Mouse (Mus musculus): ENCODE measurements around the gene Rlbp1. TPM values are rescaled to one million over a fixed set of nuclear protein-coding genes. Genes with fewer than 3 reads are reported as not detected.

Gene Rlbp1
- polyA plus RNA-seq, 1 experiment from 2014 or later = 0.38 TPM

GRCm38 (mm10) chr7:79358350-79359182 is 28.3 kb downstream of the Rlbp1 start:
- H3K4me1 ChIP-seq (replicated peaks; ENCODE audit: insufficient read depth, low read length) = no peaks in the 10 kb centered on the region
- 42% methylated on average over 15 of the region's 15 CpGs for WGBS
- no peak overlapping the region for H3K27ac ChIP-seq
- H3K9ac ChIP-seq (ENCODE audit: low read depth, low read length) = no peak overlapping the region
- DNase-seq (ENCODE audit: low spot score) (peak; percentile 14), ATAC-seq (replicated peaks; ENCODE audit: low FRiP score, low read depth) (no peak)
- no peak overlapping the region for H3K4me3 ChIP-seq (replicated peaks; ENCODE audit: low read depth, low read length)
- H3K27me3 ChIP-seq (ENCODE audit: insufficient read depth, low read length) = no peaks in the 10 kb centered on the region
- no peak for TF ChIP-seq CTCF (IDR thresholded peaks at IDR 0.05; ENCODE audit: low read depth)
- no peak overlapping the region for H3K4me2 ChIP-seq (ENCODE audit: low read length)
- H3K36me3 ChIP-seq (ENCODE audit: insufficient read depth, low read length) = peaks cover 35% of the 10 kb centered on the region; the same call in 1 of the 2 replicates
- H3K9me3 ChIP-seq (replicated peaks; ENCODE audit: low read length) = no peaks in the 10 kb centered on the region

- Histone ChIP-seq H3K27me3 (ENCODE audit: insufficient read depth, low read length) (no peaks in the 10 kb centered on the region), H3K4me1 (replicated peaks; ENCODE audit: insufficient read depth, low read length) (no peaks in the 10 kb centered on the region), H3K9ac (ENCODE audit: low read depth, low read length) (no peak overlapping the region), H3K4me3 (replicated peaks; ENCODE audit: low read depth, low read length) (no peak overlapping the region), H3K27ac (no peak overlapping the region), H3K36me3 (ENCODE audit: insufficient read depth, low read length) (peaks cover 32% of the 10 kb centered on the region), H3K4me2 (ENCODE audit: low read length) (no peak overlapping the region), H3K9me3 (replicated peaks; ENCODE audit: low read length) (no peaks in the 10 kb centered on the region)
- TF ChIP-seq CTCF (IDR thresholded peaks at IDR 0.05; ENCODE audit: low read depth) = peak; percentile 98
- 39% methylated on average over 12 of the region's 12 CpGs for WGBS
- no peak for ATAC-seq (replicated peaks; ENCODE audit: low FRiP score, low read depth)
- peak; percentile 91 for DNase-seq (ENCODE audit: low spot score)
Measured at GRCm38 (mm10) chr7:79349738-79350386, 37.0 kb downstream of the Rlbp1 start.

- 82% methylated on average over 8 of the region's 8 CpGs for WGBS
- Histone ChIP-seq H3K4me1 (replicated peaks; ENCODE audit: insufficient read depth, low read length) (no peaks in the 10 kb centered on the region), H3K27ac (no peak overlapping the region), H3K27me3 (ENCODE audit: insufficient read depth, low read length) (no peaks in the 10 kb centered on the region), H3K4me3 (replicated peaks; ENCODE audit: low read depth, low read length) (no peak overlapping the region), H3K9me3 (replicated peaks; ENCODE audit: low read length) (no peaks in the 10 kb centered on the region), H3K36me3 (ENCODE audit: insufficient read depth, low read length) (peaks cover 25% of the 10 kb centered on the region), H3K4me2 (ENCODE audit: low read length) (no peak overlapping the region), H3K9ac (ENCODE audit: low read depth, low read length) (no peak overlapping the region)
- no peak for TF ChIP-seq CTCF (IDR thresholded peaks at IDR 0.05; ENCODE audit: low read depth)
- ATAC-seq (replicated peaks; ENCODE audit: low FRiP score, low read depth) (no peak), DNase-seq (ENCODE audit: low spot score) (no peak)
Measured at GRCm38 (mm10) chr7:79348816-79349215, 38.0 kb downstream of the Rlbp1 start.

GRCm38 (mm10) chr7:79347108-79347813 is 39.6 kb downstream of the Rlbp1 start:
- DNase-seq (ENCODE audit: low spot score) = no peak
- Histone ChIP-seq H3K4me3 (replicated peaks; ENCODE audit: low read depth, low read length) (no peak overlapping the region), H3K9ac (ENCODE audit: low read depth, low read length) (no peak overlapping the region), H3K27ac (no peak overlapping the region), H3K4me1 (replicated peaks; ENCODE audit: insufficient read depth, low read length) (no peaks in the 10 kb centered on the region), H3K27me3 (ENCODE audit: insufficient read depth, low read length) (no peaks in the 10 kb centered on the region), H3K36me3 (ENCODE audit: insufficient read depth, low read length) (peaks cover 23% of the 10 kb centered on the region), H3K9me3 (replicated peaks; ENCODE audit: low read length) (no peaks in the 10 kb centered on the region), H3K4me2 (ENCODE audit: low read length) (no peak overlapping the region)
- peak; percentile 17; the same call in 1 of the 2 replicates for TF ChIP-seq CTCF (IDR thresholded peaks at IDR 0.05; ENCODE audit: low read depth)
- 81% methylated on average over 13 of the region's 13 CpGs for whole genome bisulfite sequencing
- no peak for ATAC-seq (replicated peaks; ENCODE audit: low FRiP score, low read depth)

GRCm38 (mm10) chr7:79346555-79347075 is 40.2 kb downstream of the Rlbp1 start:
- ATAC-seq (replicated peaks; ENCODE audit: low FRiP score, low read depth) (no peak), DNase-seq (ENCODE audit: low spot score) (no peak)
- Histone ChIP-seq H3K4me3 (replicated peaks; ENCODE audit: low read depth, low read length) (no peak overlapping the region), H3K36me3 (ENCODE audit: insufficient read depth, low read length) (peaks cover 22% of the 10 kb centered on the region), H3K9ac (ENCODE audit: low read depth, low read length) (no peak overlapping the region), H3K9me3 (replicated peaks; ENCODE audit: low read length) (no peaks in the 10 kb centered on the region), H3K27ac (no peak overlapping the region), H3K4me1 (replicated peaks; ENCODE audit: insufficient read depth, low read length) (no peaks in the 10 kb centered on the region), H3K4me2 (ENCODE audit: low read length) (no peak overlapping the region), H3K27me3 (ENCODE audit: insufficient read depth, low read length) (no peaks in the 10 kb centered on the region)
- WGBS = 68% methylated on average over 8 of the region's 8 CpGs
- TF ChIP-seq CTCF (IDR thresholded peaks at IDR 0.05; ENCODE audit: low read depth) = no peak

- peak; percentile 72 for DNase-seq (ENCODE audit: low spot score)
- TF ChIP-seq CTCF (IDR thresholded peaks at IDR 0.05; ENCODE audit: low read depth) = peak; percentile 73
- no peak overlapping the region for H3K9ac ChIP-seq (ENCODE audit: low read depth, low read length)
- H3K27ac ChIP-seq = no peak overlapping the region
- no peak; the same call in 1 of the 2 replicates for ATAC-seq (replicated peaks; ENCODE audit: low FRiP score, low read depth)
- H3K9me3 ChIP-seq (replicated peaks; ENCODE audit: low read length) = no peaks in the 10 kb centered on the region
- 47% methylated on average over 4 of the region's 4 CpGs for WGBS
- H3K4me3 ChIP-seq (replicated peaks; ENCODE audit: low read depth, low read length) = no peak overlapping the region
- no peaks in the 10 kb centered on the region for H3K4me1 ChIP-seq (replicated peaks; ENCODE audit: insufficient read depth, low read length)
- no peaks in the 10 kb centered on the region for H3K27me3 ChIP-seq (ENCODE audit: insufficient read depth, low read length)
- no peak overlapping the region for H3K4me2 ChIP-seq (ENCODE audit: low read length)
- peaks cover 16% of the 10 kb centered on the region for H3K36me3 ChIP-seq (ENCODE audit: insufficient read depth, low read length)
Measured at GRCm38 (mm10) chr7:79345902-79346301, 40.9 kb downstream of the Rlbp1 start.
